Mouse (Mus musculus): ENCODE measurements around the gene Hmg20b. TPM values are rescaled to one million over a fixed set of nuclear protein-coding genes. Genes with fewer than 3 reads are reported as not detected.

Gene Hmg20b
- total and polyA plus RNA-seq, 3 experiments = 7.9 to 39.6 (median 18.7) TPM

- no peaks in the 10 kb centered on the region for H3K9me3 ChIP-seq (replicated peaks; ENCODE audit: low read length)
- peak overlapping the region; percentile 75 to 97 (median 90) for H3K4me3 ChIP-seq (replicated peaks in 1 of 3; ENCODE audit: low read depth in 2 of 3, low read length in 2 of 3, poor library complexity in 1 of 3)
- H3K27ac ChIP-seq (ENCODE audit: insufficient read depth, low read depth) = peak overlapping the region; percentile 3; the same call in 1 of the 2 replicates
- H3K79me2 ChIP-seq (replicated peaks; ENCODE audit: control insufficient read depth, extremely low read depth, insufficient read depth, poor library complexity, severe bottlenecking) = peaks cover 36% of the 10 kb centered on the region
- in situ Hi-C loops (cut with MboI; ENCODE audit: low pct_ligation_motif_present, low pct_unique_long_range_greater_than_20kb, low sequenced_read_pairs) (no loop called here), dilution Hi-C loops (cut with MboI; ENCODE audit: extremely low pct_ligation_motif_present, extremely low pct_unique_long_range_greater_than_20kb, low sequenced_read_pairs) (no loop called here)
- H3K36me3 ChIP-seq (replicated peaks in 1 of 2; ENCODE audit: control insufficient read depth in 1 of 2, insufficient read depth in 1 of 2, low read length in 1 of 2) = peaks cover 29 to 36% of the 10 kb centered on the region in 2 experiments
- peaks cover 5 to 42% of the 10 kb centered on the region in 2 experiments; a peak in 3 of 4 replicates for H3K4me1 ChIP-seq (ENCODE audit: control insufficient read depth in 1 of 2, insufficient read depth in 2 of 2)
- peak overlapping the region; percentile 90 for H3K9ac ChIP-seq (ENCODE audit: insufficient read depth, low read depth)
- 0 out of 2 replicates have a peak, but pooled peaks have one; percentile 37 for TF ChIP-seq MAZ (IDR thresholded peaks at IDR 0.05; ENCODE audit: low read depth, low read length)
- TF ChIP-seq ZKSCAN1 (IDR thresholded peaks at IDR 0.05; ENCODE audit: borderline replicate concordance, low read depth, low read length) = no peak
- TF ChIP-seq SMC3 (IDR thresholded peaks at IDR 0.05; ENCODE audit: low read depth, low read length) = no peak
- no peak for TF ChIP-seq USF1 (IDR thresholded peaks at IDR 0.05; ENCODE audit: low read depth, low read length)
- TF ChIP-seq TCF12 (IDR thresholded peaks at IDR 0.05; ENCODE audit: low read depth, low read length) = no peak
- TF ChIP-seq ZNF384 (IDR thresholded peaks at IDR 0.05; ENCODE audit: low read depth, low read length) = no peak
- peak; percentile 73 for TF ChIP-seq MXI1 (IDR thresholded peaks at IDR 0.05; ENCODE audit: low read depth, low read length)
- peak; percentile 48; the same call in 1 of the 2 replicates for TF ChIP-seq TBP (conservative IDR thresholded peaks at IDR 0.05; ENCODE audit: low read depth, low read length)
- TF ChIP-seq USF2 (conservative IDR thresholded peaks at IDR 0.05; ENCODE audit: low read depth, low read length) = no peak
- TF ChIP-seq GABPA (IDR thresholded peaks at IDR 0.05; ENCODE audit: insufficient replicate concordance, low read depth, low read length) = no peak
- peak; percentile 69 for TF ChIP-seq NELFE (IDR thresholded peaks at IDR 0.05; ENCODE audit: low read depth, low read length)
- TF ChIP-seq NRF1 (IDR thresholded peaks at IDR 0.05; ENCODE audit: low read depth, low read length) = peak; percentile 53
- no peak for TF ChIP-seq CHD2 (IDR thresholded peaks at IDR 0.05; ENCODE audit: low read length)
- 0 out of 2 replicates have a peak, but pooled peaks have one; percentile 18 for TF ChIP-seq MAX (IDR thresholded peaks at IDR 0.05; ENCODE audit: low read length)
- no peak for TF ChIP-seq JUN (IDR thresholded peaks at IDR 0.05; ENCODE audit: insufficient read depth, low read depth, low read length)
- TF ChIP-seq POLR2AphosphoS2 (IDR thresholded peaks at IDR 0.05; ENCODE audit: low read depth, low read length) = no peak
- TF ChIP-seq ELF1 (IDR thresholded peaks at IDR 0.05; ENCODE audit: low read depth, low read length) = peak; percentile 68
- no peak; the same call in 1 of the 2 replicates for TF ChIP-seq RAD21 (IDR thresholded peaks at IDR 0.05; ENCODE audit: low read depth, low read length)
- peak in 1 of 2 experiments; percentile 27; a peak in 1 of 4 replicates for TF ChIP-seq CTCF (conservative IDR thresholded peaks at IDR 0.05 in 1 of 2, IDR thresholded peaks at IDR 0.05 in 1 of 2; ENCODE audit: low read depth in 2 of 2, low read length in 2 of 2)
- TF ChIP-seq HCFC1 (IDR thresholded peaks at IDR 0.05; ENCODE audit: low read depth, low read length) = no peak
- TF ChIP-seq UBTF (IDR thresholded peaks at IDR 0.05; ENCODE audit: low read depth, low read length) = no peak
- TF ChIP-seq BHLHE40 (IDR thresholded peaks at IDR 0.05; ENCODE audit: low read depth, low read length) = 0 out of 2 replicates have a peak, but pooled peaks have one; percentile 10
- TF ChIP-seq POLR2A (IDR thresholded peaks at IDR 0.05; ENCODE audit: low read depth, low read length) = peak; percentile 61
- TF ChIP-seq EP300 (IDR thresholded peaks at IDR 0.05; ENCODE audit: low read length) = no peak
- TF ChIP-seq CHD1 (IDR thresholded peaks at IDR 0.05; ENCODE audit: low read depth, low read length) = 0 out of 2 replicates have a peak, but pooled peaks have one; percentile 55
- TF ChIP-seq SIN3A (IDR thresholded peaks at IDR 0.05; ENCODE audit: low read length) = peak; percentile 68
- TF ChIP-seq IRF4 (IDR thresholded peaks at IDR 0.05; ENCODE audit: low read depth, low read length) = no peak
- no peak for TF ChIP-seq RCOR1 (conservative IDR thresholded peaks at IDR 0.05; ENCODE audit: low read depth, low read length)
- no peak for TF ChIP-seq KAT2A (IDR thresholded peaks at IDR 0.05; ENCODE audit: insufficient replicate concordance, low read length)
- peak; percentile 71; the same call in 1 of the 2 replicates for TF ChIP-seq ZMIZ1 (IDR thresholded peaks at IDR 0.05; ENCODE audit: low read depth, low read length)
- no peak for TF ChIP-seq PAX5 (IDR thresholded peaks at IDR 0.05; ENCODE audit: low read length)
- no peak for TF ChIP-seq MAFK (IDR thresholded peaks at IDR 0.05; ENCODE audit: insufficient replicate concordance, low read length)
- no peak for TF ChIP-seq E2F4 (IDR thresholded peaks at IDR 0.05; ENCODE audit: insufficient replicate concordance, low read depth, low read length)
- no peak for TF ChIP-seq ZC3H11A (IDR thresholded peaks at IDR 0.05; ENCODE audit: low read depth, low read length)
- peak; percentile 22; the same call in 1 of the 2 replicates for TF ChIP-seq MYC (IDR thresholded peaks at IDR 0.05; ENCODE audit: low read depth, low read length)
- TF ChIP-seq MEF2A (IDR thresholded peaks at IDR 0.05; ENCODE audit: borderline replicate concordance, low read depth, low read length) = 0 out of 2 replicates have a peak, but pooled peaks have one; percentile 24
- TF ChIP-seq ETS1 (conservative IDR thresholded peaks at IDR 0.05; ENCODE audit: low read depth, low read length) = no peak
- no peak for TF ChIP-seq JUND (conservative IDR thresholded peaks at IDR 0.05; ENCODE audit: low read depth, low read length)
- H3K4me2 ChIP-seq (ENCODE audit: insufficient read depth, low read depth, poor library complexity, severe bottlenecking) = peak overlapping the region; percentile 94
- H3K27me3 ChIP-seq (replicated peaks) = no peaks in the 10 kb centered on the region
- DNase-seq (ENCODE audit: extremely low read depth) = peak; percentile 58
Measured at GRCm38 (mm10) chr10:81376561-81377361, 26.5 kb upstream of the Hmg20b start.
